Mouse (Mus musculus): ENCODE results near the gene Crybg3. TPM values are rescaled to one million over a fixed set of nuclear protein-coding genes. Genes with fewer than 3 reads are reported as not detected.

Gene Crybg3
- polyA plus RNA-seq, 1 experiment from 2014 or later = 2.6 TPM

DNA sequence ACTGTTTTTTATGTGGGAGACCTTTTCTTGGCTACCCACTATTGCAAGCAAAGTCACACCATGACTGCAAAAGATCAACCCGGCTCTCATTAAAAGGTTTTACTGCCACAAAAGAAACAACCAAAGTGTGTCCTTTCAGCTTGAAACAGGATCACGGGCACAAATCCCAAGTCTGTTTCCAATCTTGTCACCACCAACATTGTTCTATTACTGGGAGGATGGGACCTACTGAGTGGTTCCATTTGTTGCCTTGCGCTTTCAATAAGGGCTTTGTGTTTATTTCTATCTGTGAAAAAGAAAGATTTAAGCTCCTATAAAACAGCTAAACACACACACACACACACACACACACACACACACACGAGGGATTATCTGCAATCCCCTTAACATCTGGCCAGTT, 1.8 kb downstream of the Crybg3 start:
- H3K4me2 ChIP-seq = peak overlapping the region; percentile 78
- peaks cover 14% of the 10 kb centered on the region for H3K4me1 ChIP-seq
- H3K4me3 ChIP-seq = peak overlapping the region; percentile 70; the same call in 1 of the 2 replicates
- H3K27ac ChIP-seq = no peak overlapping the region
- H3K9me3 ChIP-seq (replicated peaks) = no peaks in the 10 kb centered on the region
- WGBS = 11% methylated on average over 4 of the region's 4 CpGs
- no peak overlapping the region for H3K9ac ChIP-seq
- H3K27me3 ChIP-seq = 0 out of 2 replicates have a peak, but pooled peaks cover 12% of the 10 kb centered on the region
- no peaks in the 10 kb centered on the region for H3K36me3 ChIP-seq (ENCODE audit: poor library complexity, severe bottlenecking)
- ATAC-seq = no peak

DNA sequence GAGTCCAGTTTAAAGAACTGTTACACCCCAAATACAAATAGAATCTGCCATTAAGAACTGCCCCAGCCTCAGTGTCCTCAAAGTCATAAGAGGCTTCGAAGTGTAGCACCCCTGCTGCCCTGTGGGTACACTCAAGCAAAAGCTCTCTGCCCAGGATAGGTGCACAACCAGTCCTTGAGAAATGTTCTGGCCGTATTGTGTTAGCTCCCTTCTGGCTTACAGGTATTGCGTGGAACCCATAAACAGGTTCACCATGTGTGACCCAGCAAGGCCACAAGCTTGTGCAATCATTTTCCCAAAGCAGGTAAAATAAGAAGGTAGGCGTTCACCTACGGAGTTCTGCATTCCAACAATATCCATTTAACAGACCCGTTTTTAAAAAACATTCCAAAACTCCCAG, 3.5 kb downstream of the Crybg3 start:
- no peak overlapping the region for H3K4me3 ChIP-seq
- H3K4me1 ChIP-seq = peaks cover 13% of the 10 kb centered on the region
- ATAC-seq = no peak
- no peaks in the 10 kb centered on the region for H3K36me3 ChIP-seq (ENCODE audit: poor library complexity, severe bottlenecking)
- no peak overlapping the region for H3K27ac ChIP-seq
- 0 out of 2 replicates have a peak, but pooled peaks cover 12% of the 10 kb centered on the region for H3K27me3 ChIP-seq
- WGBS = 93% methylated on average over 6 of the region's 6 CpGs
- H3K9me3 ChIP-seq (replicated peaks) = no peaks in the 10 kb centered on the region
- no peak overlapping the region for H3K4me2 ChIP-seq
- no peak overlapping the region for H3K9ac ChIP-seq

GRCm38 (mm10) chr16:59594714-59595113, 6.1 kb downstream of the Crybg3 start:
- H3K9ac ChIP-seq = no peak overlapping the region
- H3K9me3 ChIP-seq (replicated peaks) = no peaks in the 10 kb centered on the region
- no peaks in the 10 kb centered on the region for H3K36me3 ChIP-seq (ENCODE audit: poor library complexity, severe bottlenecking)
- no peak overlapping the region for H3K27ac ChIP-seq
- 91% methylated on average over 3 of the region's 3 CpGs for WGBS
- H3K4me2 ChIP-seq = no peak overlapping the region
- no peak overlapping the region for H3K4me3 ChIP-seq
- ATAC-seq = no peak
- peaks cover 6% of the 10 kb centered on the region for H3K4me1 ChIP-seq
- 0 out of 2 replicates have a peak, but pooled peaks cover 4% of the 10 kb centered on the region for H3K27me3 ChIP-seq

- ATAC-seq = no peak
- Histone ChIP-seq H3K27ac (no peak overlapping the region), H3K27me3 (no peaks in the 10 kb centered on the region), H3K4me1 (no peaks in the 10 kb centered on the region), H3K9ac (no peak overlapping the region), H3K4me2 (no peak overlapping the region), H3K36me3 (ENCODE audit: poor library complexity, severe bottlenecking) (no peaks in the 10 kb centered on the region), H3K9me3 (replicated peaks) (no peaks in the 10 kb centered on the region), H3K4me3 (no peak overlapping the region)
- 87% methylated on average over 6 of the region's 6 CpGs for WGBS
Observed at GRCm38 (mm10) chr16:59590790-59591189, 10.0 kb downstream of the Crybg3 start.

GRCm38 (mm10) chr16:59588351-59589025, 12.3 kb downstream of the Crybg3 start:
- H3K36me3 ChIP-seq (ENCODE audit: poor library complexity, severe bottlenecking) = no peaks in the 10 kb centered on the region
- no peaks in the 10 kb centered on the region for H3K4me1 ChIP-seq
- H3K27ac ChIP-seq = no peak overlapping the region
- no peak overlapping the region for H3K4me2 ChIP-seq
- no peak for ATAC-seq
- 95% methylated on average over 13 of the region's 13 CpGs for WGBS
- H3K4me3 ChIP-seq = no peak overlapping the region
- H3K9ac ChIP-seq = no peak overlapping the region
- H3K9me3 ChIP-seq (replicated peaks) = no peaks in the 10 kb centered on the region
- no peaks in the 10 kb centered on the region for H3K27me3 ChIP-seq

- WGBS = 93% methylated on average over 10 of the region's 10 CpGs
- Histone ChIP-seq H3K4me1 (no peaks in the 10 kb centered on the region), H3K9ac (no peak overlapping the region)
Observed at GRCm38 (mm10) chr16:59587816-59588215, 13.0 kb downstream of the Crybg3 start.

DNA sequence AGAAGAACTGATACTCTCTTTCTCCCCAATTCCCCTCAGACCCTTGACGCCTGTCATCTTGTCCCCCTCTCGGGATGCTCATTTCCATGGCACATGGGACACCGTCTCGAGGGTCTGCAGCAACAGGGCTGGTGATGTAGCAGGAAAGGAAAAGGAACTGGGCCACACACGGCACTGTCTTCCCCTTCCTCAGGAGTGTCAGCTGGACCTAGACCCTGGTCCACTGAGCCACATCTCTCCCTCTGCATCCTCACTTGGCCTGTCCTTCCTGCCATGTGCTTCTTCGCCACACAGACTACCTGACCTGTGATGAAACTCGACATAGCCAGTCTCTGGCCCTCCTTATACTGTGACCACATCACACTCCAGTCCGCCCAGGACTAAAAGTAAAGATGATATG, 13.9 kb downstream of the Crybg3 start:
- Histone ChIP-seq H3K9ac (no peak overlapping the region), H3K9me3 (replicated peaks) (no peaks in the 10 kb centered on the region), H3K4me2 (no peak overlapping the region), H3K4me3 (no peak overlapping the region), H3K27me3 (no peaks in the 10 kb centered on the region), H3K36me3 (ENCODE audit: poor library complexity, severe bottlenecking) (no peaks in the 10 kb centered on the region), H3K27ac (no peak overlapping the region), H3K4me1 (no peaks in the 10 kb centered on the region)
- no peak for ATAC-seq
- WGBS = 87% methylated on average over 8 of the region's 8 CpGs

More at GRCm38 (mm10) chr16:59587816-59588215, 13.0 kb downstream of the Crybg3 start:
- no peak overlapping the region for H3K27ac ChIP-seq
- no peak overlapping the region for H3K4me3 ChIP-seq
- no peaks in the 10 kb centered on the region for H3K9me3 ChIP-seq (replicated peaks)
- no peaks in the 10 kb centered on the region for H3K36me3 ChIP-seq (ENCODE audit: poor library complexity, severe bottlenecking)
- no peak overlapping the region for H3K4me2 ChIP-seq
- no peaks in the 10 kb centered on the region for H3K27me3 ChIP-seq
- ATAC-seq = no peak

DNA sequence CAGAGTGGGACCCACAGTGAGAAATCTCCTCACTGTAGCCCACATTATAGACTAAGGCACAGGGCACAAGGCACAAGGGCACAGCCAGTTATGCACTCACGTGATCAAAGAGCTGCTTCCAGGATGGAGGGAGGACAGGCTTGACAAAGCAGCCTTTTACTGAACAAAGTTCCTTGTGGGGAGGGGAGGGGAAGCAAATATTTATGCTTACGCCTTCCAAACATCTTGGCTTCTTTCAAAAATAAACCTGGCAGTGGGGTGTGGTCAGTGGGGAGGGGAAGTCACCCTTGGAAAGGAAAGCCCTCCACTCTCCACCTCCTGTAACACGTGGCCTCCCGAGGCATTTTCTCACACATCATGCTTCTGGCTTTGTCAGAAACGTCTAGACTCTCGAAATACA, 14.5 kb downstream of the Crybg3 start:
- H3K4me3 ChIP-seq = no peak overlapping the region
- WGBS = 79% methylated on average over 6 of the region's 6 CpGs
- H3K9me3 ChIP-seq (replicated peaks) = no peaks in the 10 kb centered on the region
- H3K36me3 ChIP-seq (ENCODE audit: poor library complexity, severe bottlenecking) = no peaks in the 10 kb centered on the region
- no peak overlapping the region for H3K4me2 ChIP-seq
- ATAC-seq = peak; percentile 13; the same call in 1 of the 2 replicates
- no peak overlapping the region for H3K27ac ChIP-seq
- no peaks in the 10 kb centered on the region for H3K4me1 ChIP-seq
- no peaks in the 10 kb centered on the region for H3K27me3 ChIP-seq
- no peak overlapping the region for H3K9ac ChIP-seq

DNA sequence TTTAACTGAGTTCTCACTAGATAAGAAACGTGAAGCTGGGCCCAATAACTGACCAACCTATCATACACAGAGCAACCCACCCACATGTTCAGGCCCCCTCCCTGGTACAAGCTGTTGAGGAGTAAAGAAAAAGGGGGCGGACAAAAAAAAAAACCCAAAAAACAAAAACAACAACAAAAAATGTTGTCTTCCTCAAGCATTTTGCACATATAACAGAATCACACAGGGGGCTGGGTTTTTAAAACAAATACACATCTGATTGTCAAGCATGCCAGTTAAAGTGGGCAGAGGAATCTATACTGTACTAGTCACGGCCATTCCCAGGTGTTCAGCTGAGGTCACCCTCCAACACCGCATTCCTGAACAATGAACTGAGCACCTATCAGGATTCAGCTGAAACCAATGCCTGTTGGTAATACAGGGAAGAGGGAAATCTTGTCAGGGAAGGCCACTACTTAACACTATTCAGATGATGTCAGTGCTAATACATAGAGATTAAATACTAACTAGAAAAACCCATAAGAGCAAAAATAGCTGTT, 15.0 kb downstream of the Crybg3 start:
- Histone ChIP-seq H3K4me3 (no peak overlapping the region), H3K9ac (no peak overlapping the region), H3K9me3 (replicated peaks) (no peaks in the 10 kb centered on the region), H3K27me3 (no peaks in the 10 kb centered on the region), H3K4me2 (no peak overlapping the region), H3K4me1 (no peaks in the 10 kb centered on the region), H3K36me3 (ENCODE audit: poor library complexity, severe bottlenecking) (no peaks in the 10 kb centered on the region), H3K27ac (no peak overlapping the region)
- ATAC-seq = no peak
- 88% methylated on average over 4 of the region's 4 CpGs for WGBS

DNA sequence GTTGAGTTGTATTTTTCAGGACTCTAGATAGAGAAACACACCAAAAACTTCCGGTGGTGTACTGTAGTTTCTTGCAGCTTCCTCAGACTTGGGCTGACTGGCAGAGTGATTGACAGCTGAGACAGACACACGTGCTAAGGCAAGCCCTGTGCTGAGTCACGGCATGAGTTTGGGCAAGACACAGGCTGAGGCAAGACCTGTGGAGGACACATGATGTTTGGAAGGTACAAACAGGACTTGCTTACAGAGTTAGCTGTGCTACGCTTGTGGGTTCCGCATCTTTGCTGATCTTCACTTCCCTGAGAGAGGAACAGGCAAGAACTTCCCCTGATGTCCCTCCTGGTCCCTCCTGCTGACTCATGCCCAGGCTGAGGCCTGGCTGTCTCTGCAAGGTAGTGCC, 17.3 kb downstream of the Crybg3 start:
- no peak overlapping the region for H3K9ac ChIP-seq
- WGBS = 86% methylated on average over 5 of the region's 5 CpGs
- no peaks in the 10 kb centered on the region for H3K9me3 ChIP-seq (replicated peaks)
- ATAC-seq = no peak
- no peaks in the 10 kb centered on the region for H3K27me3 ChIP-seq
- no peaks in the 10 kb centered on the region for H3K36me3 ChIP-seq (ENCODE audit: poor library complexity, severe bottlenecking)
- no peak overlapping the region for H3K4me3 ChIP-seq
- no peak overlapping the region for H3K4me2 ChIP-seq
- no peak overlapping the region for H3K27ac ChIP-seq
- H3K4me1 ChIP-seq = no peaks in the 10 kb centered on the region

DNA sequence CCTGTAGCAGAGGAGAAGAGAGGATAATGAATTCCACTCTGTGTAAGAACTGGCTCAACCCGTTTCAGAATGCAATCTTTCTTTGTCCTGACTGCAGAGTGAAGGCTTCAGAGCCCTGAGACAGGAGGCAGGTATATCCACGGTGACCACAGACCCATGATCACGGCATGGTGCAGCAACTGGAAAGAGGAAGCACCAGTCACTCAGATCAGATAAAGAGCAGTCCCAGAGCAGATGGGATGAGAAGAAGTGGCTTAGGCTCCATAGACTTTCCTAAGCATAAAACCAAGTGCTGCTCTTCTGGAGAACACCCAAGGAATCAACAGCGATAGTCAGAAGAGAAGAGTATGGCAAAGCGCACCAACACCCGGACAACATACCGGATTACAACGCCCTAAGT, 21.5 kb downstream of the Crybg3 start:
- no peak overlapping the region for H3K4me3 ChIP-seq
- no peaks in the 10 kb centered on the region for H3K27me3 ChIP-seq

DNA sequence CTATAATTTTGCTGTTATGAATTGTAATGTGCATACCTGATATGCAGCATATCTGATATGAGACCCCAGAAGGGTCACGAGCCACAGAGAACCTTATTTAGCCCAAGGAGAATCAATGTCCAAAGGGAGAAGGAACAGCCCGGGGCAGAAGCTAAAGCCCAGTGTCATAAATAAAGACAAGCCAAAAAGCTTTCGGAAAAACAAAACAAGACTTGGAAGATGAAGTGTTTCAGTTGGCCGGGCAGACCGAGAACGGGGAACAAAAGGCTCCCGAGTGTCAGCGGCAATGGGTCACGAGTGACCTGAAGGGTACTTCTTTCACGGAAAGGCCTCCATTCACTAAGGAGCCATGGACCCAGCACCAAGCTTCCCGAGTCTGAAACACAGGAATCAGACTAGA, 26.8 kb downstream of the Crybg3 start:
- Histone ChIP-seq H3K36me3 (ENCODE audit: poor library complexity, severe bottlenecking) (no peaks in the 10 kb centered on the region), H3K4me3 (no peak overlapping the region), H3K27ac (no peak overlapping the region), H3K4me1 (no peaks in the 10 kb centered on the region), H3K9ac (no peak overlapping the region), H3K9me3 (replicated peaks) (no peaks in the 10 kb centered on the region), H3K4me2 (no peak overlapping the region), H3K27me3 (no peaks in the 10 kb centered on the region)
- WGBS = 76% methylated on average over 11 of the region's 11 CpGs
- ATAC-seq = no peak

More for the DNA sequence above, 21.5 kb downstream of the Crybg3 start:
- WGBS = 87% methylated on average over 8 of the region's 8 CpGs
- no peak for ATAC-seq
- no peaks in the 10 kb centered on the region for H3K9me3 ChIP-seq (replicated peaks)
- no peak overlapping the region for H3K4me2 ChIP-seq
- H3K4me1 ChIP-seq = no peaks in the 10 kb centered on the region
- H3K9ac ChIP-seq = no peak overlapping the region
- H3K36me3 ChIP-seq (ENCODE audit: poor library complexity, severe bottlenecking) = no peaks in the 10 kb centered on the region
- H3K27ac ChIP-seq = no peak overlapping the region

GRCm38 (mm10) chr16:59572685-59573084, 28.1 kb downstream of the Crybg3 start:
- WGBS = 96% methylated on average over 3 of the region's 3 CpGs
- no peak overlapping the region for H3K4me3 ChIP-seq
- ATAC-seq = no peak
- H3K27me3 ChIP-seq = no peaks in the 10 kb centered on the region
- no peak overlapping the region for H3K27ac ChIP-seq
- no peak overlapping the region for H3K9ac ChIP-seq
- H3K9me3 ChIP-seq (replicated peaks) = no peaks in the 10 kb centered on the region
- no peak overlapping the region for H3K4me2 ChIP-seq
- H3K4me1 ChIP-seq = no peaks in the 10 kb centered on the region
- H3K36me3 ChIP-seq (ENCODE audit: poor library complexity, severe bottlenecking) = no peaks in the 10 kb centered on the region

Measured in forebrain, embryonic 13.5 days (tissue).